16 mouse cellular contexts compared by ENCODE assay signal in the genomic region with DNA sequence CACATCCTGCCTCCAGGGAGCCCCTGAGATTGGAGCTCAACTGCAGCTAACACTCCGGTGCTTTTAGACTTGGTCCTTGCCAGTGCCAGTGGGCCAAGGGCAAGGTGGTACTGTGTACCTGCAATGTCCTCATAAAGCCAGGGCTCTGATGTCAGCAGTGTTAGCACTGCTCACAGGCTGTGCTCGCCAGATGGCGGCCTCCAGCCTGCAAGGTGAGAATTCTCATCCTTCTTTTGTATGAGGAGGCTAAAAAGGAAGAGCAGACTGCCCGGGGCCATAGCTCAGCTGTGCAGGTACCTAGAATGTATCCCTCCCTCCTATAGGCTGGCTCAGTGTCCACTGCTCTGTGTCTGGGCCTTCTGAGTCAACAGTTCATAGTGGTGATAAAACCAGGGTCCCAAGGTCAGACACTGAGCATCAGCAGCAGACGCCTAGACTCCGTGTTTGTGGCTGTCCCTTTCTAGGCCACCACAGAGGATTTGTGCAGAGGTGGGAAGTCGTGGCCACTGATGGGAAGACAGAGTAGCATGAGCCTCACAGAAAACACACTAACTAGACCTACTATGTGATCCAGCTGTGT.
A peak's percentile ranks its signal among the peaks of the same experiment; 100 is the strongest.
DNase-seq lines count a peak whose midpoint lies in the region; ATAC-seq lines count a peak whose summit lies in the region.
"Had no signal": no experiment of that assay in that cellular context is flagged by ENCODE, and none has a peak within 500 bp of the region (broad histone marks: within the 10 kb centered on the region; RNA-seq: fewer than 3 reads in every experiment).

No protein-coding gene starts in this region.

- 0 out of 2 replicates have a peak overlapping the region, but pooled peaks have one; percentile 38 for H3K9ac ChIP-seq in neural tube, embryonic 12.5 days
- peak overlapping the region; percentile 91; the same call in 1 of the 2 replicates for H3K9ac ChIP-seq in midbrain, embryonic 13.5 days (replicated peaks)
- H3K9ac ChIP-seq: liver, embryonic 13.5 days had no signal

- no peak overlapping the region for H3K27ac ChIP-seq in neural tube, embryonic 12.5 days
- H3K27ac ChIP-seq in midbrain, embryonic 13.5 days: no peak overlapping the region
- H3K27ac ChIP-seq: heart, adult 2 months; liver, embryonic 13.5 days had no signal

- WGBS in neural tube, embryonic 12.5 days: 79% methylated on average over 7 of the region's 7 CpGs
- WGBS in midbrain, embryonic 13.5 days: 83% methylated on average over 7 of the region's 7 CpGs

- peaks cover 67% of the 10 kb centered on the region for H3K4me1 ChIP-seq in neural tube, embryonic 12.5 days
- H3K4me1 ChIP-seq in midbrain, embryonic 13.5 days (replicated peaks): peaks cover 80% of the 10 kb centered on the region
- H3K4me1 ChIP-seq: liver, embryonic 13.5 days had no signal

- no peak overlapping the region for H3K4me3 ChIP-seq in neural tube, embryonic 12.5 days
- H3K4me3 ChIP-seq in midbrain, embryonic 13.5 days (replicated peaks): no peak overlapping the region
- H3K4me3 ChIP-seq: heart, adult 2 months; liver, embryonic 13.5 days had no signal

- ATAC-seq in neural tube, embryonic 12.5 days (ENCODE audit: low FRiP score, low read depth): no peak
- ATAC-seq in midbrain, embryonic 13.5 days: no peak

- DNase-seq in cerebellum, adult 11 months: peak; percentile 53
- DNase-seq in cerebellum, postnatal 10 days: no peak
- no peak for DNase-seq in neural tube, embryonic 10.5 days (ENCODE audit: extremely low spot score, low spot score)
- DNase-seq in left cerebral cortex, adult 9 months (ENCODE audit: low spot score in 2 of 2): no peak
- DNase-seq in right cerebral cortex, postnatal 36 days (ENCODE audit: low spot score in 2 of 2): no peak
- DNase-seq in urinary bladder, adult 2 months (ENCODE audit: low spot score): no peak
- DNase-seq: heart, adult 2 months; heart, postnatal 14 days; kidney, adult 11 months; kidney, postnatal 36 days; left cerebral cortex, postnatal 4 days; liver, embryonic 13.5 days; right cerebral cortex, postnatal 14 days; thymus, adult 18-20 months had no signal

- peak overlapping the region; percentile 76 for H3K4me2 ChIP-seq in neural tube, embryonic 12.5 days (replicated peaks)
- peak overlapping the region; percentile 97 for H3K4me2 ChIP-seq in midbrain, embryonic 13.5 days (replicated peaks)
- H3K4me2 ChIP-seq: liver, embryonic 13.5 days had no signal

- no peaks in the 10 kb centered on the region for H3K9me3 ChIP-seq in neural tube, embryonic 12.5 days
- no peaks in the 10 kb centered on the region for H3K9me3 ChIP-seq in midbrain, embryonic 13.5 days
- H3K9me3 ChIP-seq: liver, embryonic 13.5 days had no signal

- no peaks in the 10 kb centered on the region for H3K27me3 ChIP-seq in neural tube, embryonic 12.5 days (replicated peaks)
- H3K27me3 ChIP-seq in midbrain, embryonic 13.5 days: no peaks in the 10 kb centered on the region

- 0 out of 2 replicates have a peak, but pooled peaks cover 14% of the 10 kb centered on the region for H3K36me3 ChIP-seq in neural tube, embryonic 12.5 days
- H3K36me3 ChIP-seq in midbrain, embryonic 13.5 days: peaks cover 33% of the 10 kb centered on the region
- H3K36me3 ChIP-seq: liver, embryonic 13.5 days had no signal
